Mouse (Mus musculus) G1E (cell line): Measurements from ENCODE around the gene Pmvk. TPM values are rescaled to one million over a fixed set of nuclear protein-coding genes. Genes with fewer than 3 reads are reported as not detected.

Experiments used
- ATAC-seq: 2 replicates; pipeline ENCODE4 v1.8.0; 2016; ENCODE audit warnings: mild to moderate bottlenecking; ENCODE audit not compliant: insufficient number of reproducible peaks, poor library complexity, low FRiP score, severe bottlenecking; ENCODE audit errors: extremely low read depth
- DNase-seq: peaks from one replicate; pipeline ENCODE4 v3.0.0; 2012; ENCODE audit warnings: low spot score
- H3K27me3 ChIP-seq: 2 replicates; pipeline ENCODE4 v1.6.1; 2012; ENCODE audit warnings: mild to moderate bottlenecking, low read length, inconsistent platforms; ENCODE audit not compliant: insufficient read depth
- H3K36me3 ChIP-seq: replicated peaks from 2 replicates; pipeline ENCODE3; 2012; ENCODE audit warnings: mild to moderate bottlenecking, inconsistent platforms
- H3K4me1 ChIP-seq: 2 replicates; pipeline ENCODE4 v1.6.1; 2012; ENCODE audit warnings: low read depth, low read length, inconsistent platforms, mixed read lengths; ENCODE audit not compliant: insufficient read depth
- H3K4me3 ChIP-seq: 2 replicates; pipeline ENCODE4 v1.5.1; 2012; ENCODE audit warnings: low read depth, mild to moderate bottlenecking, inconsistent platforms, low read length, moderate library complexity, mixed read lengths
- H3K9me3 ChIP-seq: replicated peaks from 2 replicates; pipeline ENCODE4 v1.6.1; 2012; ENCODE audit warnings: inconsistent platforms
- CTCF ChIP-seq: IDR thresholded peaks from 2 replicates; pipeline ENCODE4 v1.5.1; 2012; ENCODE audit warnings: low read depth, low read length, inconsistent platforms, mixed read lengths
- GATA1 ChIP-seq: IDR thresholded peaks from 2 replicates; pipeline ENCODE4 v1.6.1; 2012; ENCODE audit warnings: borderline replicate concordance, low read length, inconsistent platforms, mixed read lengths
- GATA2 ChIP-seq: IDR thresholded peaks from 2 replicates; pipeline ENCODE4 v1.6.1; 2012; ENCODE audit warnings: low read depth, low read length, inconsistent platforms, borderline replicate concordance
- POLR2AphosphoS5 ChIP-seq: IDR thresholded peaks from 2 replicates; pipeline ENCODE4 v1.6.1; 2012; ENCODE audit warnings: low read depth, low read length, inconsistent platforms; ENCODE audit not compliant: insufficient replicate concordance
- TAL1 ChIP-seq: conservative IDR thresholded peaks from 2 replicates; pipeline ENCODE4 v1.6.1; 2012; ENCODE audit warnings: low read depth, low read length, inconsistent platforms, mixed read lengths
- polyA plus RNA-seq: library from polyadenylated mRNA; stranded (reverse); fragments of >175 nt; gene quantifications from 2 replicates; pipeline ENCODE4 v1.2.3, GENCODE M21; 2012
- total RNA-seq, 2 experiments: library from RNA; stranded (forward) in 1 of 2; stranded (reverse) in 1 of 2; fragments of 200-1000 nt in 1 of 2; fragments of >200 nt in 1 of 2; fragmentation: Nextera tagmentation in 1 of 2; gene quantifications; 2 replicates each; pipeline ENCODE4 v1.2.3; 2014 to 2017

Pmvk gene
- total and polyA plus RNA-seq, 3 experiments: 17.8 to 46.6 (median 26.1) TPM

GRCm38 (mm10) chr3:89511400-89511799 lies 57.1 kb downstream of the Pmvk start:
- Histone ChIP-seq H3K4me1 (no peaks in the 10 kb centered on the region), H3K27me3 (peaks cover 12% of the 10 kb centered on the region), H3K4me3 (no peak overlapping the region), H3K9me3 (peaks cover 2% of the 10 kb centered on the region; the same call in 1 of the 2 replicates), H3K36me3 (no peaks in the 10 kb centered on the region)
- DNase-seq: no peak
- no peak for TF ChIP-seq GATA2
- no peak for ATAC-seq

GRCm38 (mm10) chr3:89512225-89512624 lies 57.9 kb downstream of the Pmvk start:
- no peak for DNase-seq
- H3K9me3 ChIP-seq: peaks cover 5% of the 10 kb centered on the region; the same call in 1 of the 2 replicates
- no peaks in the 10 kb centered on the region for H3K4me1 ChIP-seq
- no peak overlapping the region for H3K4me3 ChIP-seq
- no peak for ATAC-seq
- no peaks in the 10 kb centered on the region for H3K36me3 ChIP-seq
- peaks cover 12% of the 10 kb centered on the region for H3K27me3 ChIP-seq
- TF ChIP-seq POLR2AphosphoS5: no peak
- TF ChIP-seq CTCF: peak; percentile 77
- TF ChIP-seq GATA1: no peak
- TF ChIP-seq GATA2: no peak

- Histone ChIP-seq H3K36me3 (no peaks in the 10 kb centered on the region), H3K9me3 (peaks cover 5% of the 10 kb centered on the region; the same call in 1 of the 2 replicates), H3K4me3 (no peak overlapping the region), H3K4me1 (peaks cover 5% of the 10 kb centered on the region), H3K27me3 (peaks cover 12% of the 10 kb centered on the region)
- ATAC-seq (no peak), DNase-seq (no peak)
- no peak for TF ChIP-seq GATA1
- no peak for TF ChIP-seq TAL1
- TF ChIP-seq GATA2: no peak
- TF ChIP-seq CTCF: no peak
- TF ChIP-seq POLR2AphosphoS5: no peak
Observed at GRCm38 (mm10) chr3:89515444-89515843, 61.1 kb downstream of the Pmvk start.

- Histone ChIP-seq H3K9me3 (peaks cover 5% of the 10 kb centered on the region; the same call in 1 of the 2 replicates), H3K27me3 (peaks cover 9% of the 10 kb centered on the region; the same call in 1 of the 2 replicates), H3K4me3 (no peak overlapping the region), H3K4me1 (peaks cover 5% of the 10 kb centered on the region), H3K36me3 (no peaks in the 10 kb centered on the region)
- TF ChIP-seq TAL1 (no peak), POLR2AphosphoS5 (no peak), CTCF (no peak), GATA2 (no peak)
- ATAC-seq (no peak), DNase-seq (no peak)
Observed at GRCm38 (mm10) chr3:89516321-89516720, 62.0 kb downstream of the Pmvk start.

Other genes starting within 250 kb of the Pmvk start
Only the 20 nearest of the 21 such genes appear.
- gene Mtx1, start 227.5 kb upstream of the Pmvk start, total RNA-seq (2014; fragmentation: Nextera tagmentation): 42.6 and 54.5 TPM in 2 replicates
- 82.5 and 100 TPM in 2 replicates for gene Mtx1, start 227.5 kb upstream of the Pmvk start, total RNA-seq (2017)
- 311 and 404 TPM in 2 replicates for gene Mtx1, start 227.5 kb upstream of the Pmvk start, polyA plus RNA-seq
- gene Muc1, start 225.5 kb upstream of the Pmvk start, total RNA-seq (2014; fragmentation: Nextera tagmentation): 0.34 TPM in 1 of 2 replicates, not detected in the other
- 0.06 and 0.16 TPM in 2 replicates for gene Muc1, start 225.5 kb upstream of the Pmvk start, total RNA-seq (2017)
- gene Muc1, start 225.5 kb upstream of the Pmvk start, polyA plus RNA-seq: not detected in 2 replicates
- 105 and 132 TPM in 2 replicates for gene Krtcap2, start 208.6 kb upstream of the Pmvk start, total RNA-seq (2014; fragmentation: Nextera tagmentation)
- gene Krtcap2, start 208.6 kb upstream of the Pmvk start, total RNA-seq (2017): 86.4 and 106 TPM in 2 replicates
- gene Krtcap2, start 208.6 kb upstream of the Pmvk start, polyA plus RNA-seq: 145 and 167 TPM in 2 replicates
- 1.8 and 10.1 TPM in 2 replicates for gene Trim46, start 208.2 kb upstream of the Pmvk start, total RNA-seq (2014; fragmentation: Nextera tagmentation)
- 0.64 and 0.76 TPM in 2 replicates for gene Trim46, start 208.2 kb upstream of the Pmvk start, total RNA-seq (2017)
- gene Trim46, start 208.2 kb upstream of the Pmvk start, polyA plus RNA-seq: 2.7 and 2.8 TPM in 2 replicates
- 13.2 and 13.5 TPM in 2 replicates for gene Dpm3, start 195.2 kb upstream of the Pmvk start, total RNA-seq (2014; fragmentation: Nextera tagmentation)
- gene Dpm3, start 195.2 kb upstream of the Pmvk start, total RNA-seq (2017): 47.7 and 54.5 TPM in 2 replicates
- 178 and 207 TPM in 2 replicates for gene Dpm3, start 195.2 kb upstream of the Pmvk start, polyA plus RNA-seq
- gene Slc50a1, start 184.0 kb upstream of the Pmvk start, total RNA-seq (2014; fragmentation: Nextera tagmentation): not detected in 2 replicates
- 0.66 TPM in 1 of 2 replicates, not detected in the other for gene Slc50a1, start 184.0 kb upstream of the Pmvk start, total RNA-seq (2017)
- gene Slc50a1, start 184.0 kb upstream of the Pmvk start, polyA plus RNA-seq: not detected in 2 replicates
- gene Efna1, start 173.4 kb upstream of the Pmvk start, total RNA-seq (2014; fragmentation: Nextera tagmentation): not detected in 2 replicates
- 0.05 and 0.12 TPM in 2 replicates for gene Efna1, start 173.4 kb upstream of the Pmvk start, total RNA-seq (2017)
- not detected in 2 replicates for gene Efna1, start 173.4 kb upstream of the Pmvk start, polyA plus RNA-seq
- not detected in 2 replicates for gene Efna3, start 131.6 kb upstream of the Pmvk start, total RNA-seq (2014; fragmentation: Nextera tagmentation)
- 0.06 TPM in 1 of 2 replicates, not detected in the other for gene Efna3, start 131.6 kb upstream of the Pmvk start, total RNA-seq (2017)
- not detected in 2 replicates for gene Efna3, start 131.6 kb upstream of the Pmvk start, polyA plus RNA-seq
- gene Efna4, start 116.5 kb upstream of the Pmvk start, total RNA-seq (2014; fragmentation: Nextera tagmentation): not detected in 2 replicates
- 0.12 TPM in 1 of 2 replicates, not detected in the other for gene Efna4, start 116.5 kb upstream of the Pmvk start, total RNA-seq (2017)
- not detected in 2 replicates for gene Efna4, start 116.5 kb upstream of the Pmvk start, polyA plus RNA-seq
- not detected in 2 replicates for gene Adam15, start 104.5 kb upstream of the Pmvk start, total RNA-seq (2014; fragmentation: Nextera tagmentation)
- 0.17 and 1.4 TPM in 2 replicates for gene Adam15, start 104.5 kb upstream of the Pmvk start, total RNA-seq (2017)
- gene Adam15, start 104.5 kb upstream of the Pmvk start, polyA plus RNA-seq: 0.05 and 0.10 TPM in 2 replicates
- not detected in 2 replicates for gene Dcst2, start 92.6 kb upstream of the Pmvk start, total RNA-seq (2014; fragmentation: Nextera tagmentation)
- gene Dcst2, start 92.6 kb upstream of the Pmvk start, total RNA-seq (2017): not detected in 2 replicates
- not detected in 2 replicates for gene Dcst2, start 92.6 kb upstream of the Pmvk start, polyA plus RNA-seq
- not detected in 2 replicates for gene Dcst1, start 89.3 kb upstream of the Pmvk start, total RNA-seq (2014; fragmentation: Nextera tagmentation)
- gene Dcst1, start 89.3 kb upstream of the Pmvk start, total RNA-seq (2017): 0.06 and 0.22 TPM in 2 replicates
- not detected in 2 replicates for gene Dcst1, start 89.3 kb upstream of the Pmvk start, polyA plus RNA-seq
- 32.9 and 34.2 TPM in 2 replicates for gene Zbtb7b, start 59.8 kb upstream of the Pmvk start, total RNA-seq (2014; fragmentation: Nextera tagmentation)
- gene Zbtb7b, start 59.8 kb upstream of the Pmvk start, total RNA-seq (2017): 23.3 and 31.4 TPM in 2 replicates
- 123 and 126 TPM in 2 replicates for gene Zbtb7b, start 59.8 kb upstream of the Pmvk start, polyA plus RNA-seq
- gene Lenep, start 51.7 kb upstream of the Pmvk start, total RNA-seq (2014; fragmentation: Nextera tagmentation): 3.7 and 6.7 TPM in 2 replicates
- gene Lenep, start 51.7 kb upstream of the Pmvk start, total RNA-seq (2017): 0.98 and 1.8 TPM in 2 replicates
- 0.03 and 0.12 TPM in 2 replicates for gene Lenep, start 51.7 kb upstream of the Pmvk start, polyA plus RNA-seq
- gene Flad1, start 42.7 kb upstream of the Pmvk start, total RNA-seq (2014; fragmentation: Nextera tagmentation): 19.7 and 22.0 TPM in 2 replicates
- 18.0 and 22.0 TPM in 2 replicates for gene Flad1, start 42.7 kb upstream of the Pmvk start, total RNA-seq (2017)
- gene Flad1, start 42.7 kb upstream of the Pmvk start, polyA plus RNA-seq: 12.5 and 17.8 TPM in 2 replicates
- 92.2 and 99.8 TPM in 2 replicates for gene Cks1b, start 36.2 kb upstream of the Pmvk start, total RNA-seq (2014; fragmentation: Nextera tagmentation)
- 182 and 184 TPM in 2 replicates for gene Cks1b, start 36.2 kb upstream of the Pmvk start, total RNA-seq (2017)
- 75.1 and 86.2 TPM in 2 replicates for gene Cks1b, start 36.2 kb upstream of the Pmvk start, polyA plus RNA-seq
- 61.7 and 124 TPM in 2 replicates for gene Shc1, start 36.1 kb upstream of the Pmvk start, total RNA-seq (2014; fragmentation: Nextera tagmentation)
- 40.9 and 47.6 TPM in 2 replicates for gene Shc1, start 36.1 kb upstream of the Pmvk start, total RNA-seq (2017)
- 111 and 118 TPM in 2 replicates for gene Shc1, start 36.1 kb upstream of the Pmvk start, polyA plus RNA-seq
- gene Pygo2, start 24.3 kb upstream of the Pmvk start, total RNA-seq (2014; fragmentation: Nextera tagmentation): 30.9 and 62.1 TPM in 2 replicates
- 20.9 and 22.2 TPM in 2 replicates for gene Pygo2, start 24.3 kb upstream of the Pmvk start, total RNA-seq (2017)
- gene Pygo2, start 24.3 kb upstream of the Pmvk start, polyA plus RNA-seq: 201 and 246 TPM in 2 replicates
- gene Pbxip1, start 17.8 kb upstream of the Pmvk start, total RNA-seq (2014; fragmentation: Nextera tagmentation): 9.0 and 12.1 TPM in 2 replicates
- 15.0 and 16.4 TPM in 2 replicates for gene Pbxip1, start 17.8 kb upstream of the Pmvk start, total RNA-seq (2017)
- 8.3 and 9.0 TPM in 2 replicates for gene Pbxip1, start 17.8 kb upstream of the Pmvk start, polyA plus RNA-seq
- gene Kcnn3, start 65.6 kb downstream of the Pmvk start, total RNA-seq (2014; fragmentation: Nextera tagmentation): not detected in 2 replicates
- under 0.01 and 0.16 TPM in 2 replicates for gene Kcnn3, start 65.6 kb downstream of the Pmvk start, total RNA-seq (2017)
- not detected in 2 replicates for gene Kcnn3, start 65.6 kb downstream of the Pmvk start, polyA plus RNA-seq